Mouse (Mus musculus) E14TG2a.4 (cell line): ENCODE results near the gene Asic4.

Experiments used
- CTCF ChIP-seq: conservative IDR thresholded peaks from 2 replicates; pipeline ENCODE4 v1.5.1; 2014; ENCODE audit warnings: low read length
- NANOG ChIP-seq: IDR thresholded peaks from 2 replicates; pipeline ENCODE4 v1.6.1; 2014; ENCODE audit warnings: borderline replicate concordance, low read length, mixed read lengths

DNA sequence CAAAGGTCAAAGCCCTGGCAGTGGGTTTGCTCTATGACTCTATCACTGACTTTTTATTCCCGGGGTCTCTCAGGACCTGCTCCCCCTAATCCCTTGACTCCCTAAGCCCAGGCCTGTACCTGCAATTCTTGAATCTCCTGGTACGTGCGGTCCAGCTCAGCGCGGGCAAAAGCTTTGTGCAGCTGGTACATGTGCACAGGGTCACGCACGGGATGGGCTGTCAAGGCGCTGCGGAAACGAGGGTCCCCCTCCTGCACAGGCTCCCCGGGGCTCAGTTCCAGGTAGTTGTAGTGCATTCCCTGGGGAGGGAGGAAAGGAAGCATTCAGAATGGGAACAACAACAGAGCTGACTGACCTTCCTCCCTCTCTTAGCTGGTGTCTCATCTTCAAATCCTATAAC is 26.2 kb downstream of the Asic4 start:
- TF ChIP-seq CTCF (no peak), NANOG (no peak)
